Mouse (Mus musculus) lung, adult 2 months (tissue): ENCODE results near the gene Gm49342. TPM values are rescaled to one million over a fixed set of nuclear protein-coding genes. Genes with fewer than 3 reads are reported as not detected.

ENCODE experiments used
- DNase-seq: peaks from one replicate; pipeline ENCODE4 v3.0.0; 2022
- H3K4me1 ChIP-seq: fragments of 200-500 bp; 2 replicates; pipeline ENCODE4 v1.6.1; 2011; ENCODE audit warnings: low read length; ENCODE audit not compliant: control insufficient read depth, insufficient read depth
- H3K4me3 ChIP-seq: fragments of 200-500 bp; replicated peaks from 2 replicates; pipeline ENCODE3; 2011; ENCODE audit warnings: low read depth, mild to moderate bottlenecking, control low read depth, low read length; ENCODE audit errors: extremely low read depth
- CTCF ChIP-seq: fragments of 200-500 bp; IDR thresholded peaks from 2 replicates; pipeline ENCODE4 v1.5.1; 2011; ENCODE audit warnings: mild to moderate bottlenecking, low read length, control low read depth; ENCODE audit not compliant: insufficient read depth
- POLR2A ChIP-seq: fragments of 200-500 bp; IDR thresholded peaks from 2 replicates; pipeline ENCODE4 v1.6.1; 2011; ENCODE audit warnings: low read depth, mild to moderate bottlenecking, control low read depth, low read length, borderline replicate concordance; ENCODE audit errors: extremely low read depth
- WGBS: fragments of 180-500 bp; shearing (Covaris S2); methylation state at CpG from one replicate; pipeline ENCODE4 v1.1.7; 2018; 5-methylcytosine and 5-hydroxymethylcytosine counted together
- polyA plus RNA-seq: library from polyadenylated mRNA; depleted of rRNA; stranded (reverse); fragments of >200 nt; gene quantifications from 2 replicates; pipeline ENCODE4 v1.2.3, GENCODE M21; 2012

Gene Gm49342
- polyA plus RNA-seq, 1 experiment = 46.2 TPM

- H3K4me1 ChIP-seq = peaks cover 6% of the 10 kb centered on the region; the same call in 1 of the 2 replicates
- TF ChIP-seq CTCF (no peak), POLR2A (no peak)
- 16% methylated on average over 2 of the region's 2 CpGs for WGBS
- DNase-seq = no peak
- H3K4me3 ChIP-seq = no peak overlapping the region
These were observed 36.9 kb downstream of the Gm49342 start for GRCm38 (mm10) chr14:50981207-50981606.

- TF ChIP-seq POLR2A = no peak
- TF ChIP-seq CTCF = no peak
- no peak for DNase-seq
- Histone ChIP-seq H3K4me1 (peaks cover 6% of the 10 kb centered on the region; the same call in 1 of the 2 replicates), H3K4me3 (no peak overlapping the region)
- 56% methylated on average over 5 of the region's 5 CpGs for WGBS
These were observed 37.5 kb downstream of the Gm49342 start for GRCm38 (mm10) chr14:50981837-50982236.

DNA sequence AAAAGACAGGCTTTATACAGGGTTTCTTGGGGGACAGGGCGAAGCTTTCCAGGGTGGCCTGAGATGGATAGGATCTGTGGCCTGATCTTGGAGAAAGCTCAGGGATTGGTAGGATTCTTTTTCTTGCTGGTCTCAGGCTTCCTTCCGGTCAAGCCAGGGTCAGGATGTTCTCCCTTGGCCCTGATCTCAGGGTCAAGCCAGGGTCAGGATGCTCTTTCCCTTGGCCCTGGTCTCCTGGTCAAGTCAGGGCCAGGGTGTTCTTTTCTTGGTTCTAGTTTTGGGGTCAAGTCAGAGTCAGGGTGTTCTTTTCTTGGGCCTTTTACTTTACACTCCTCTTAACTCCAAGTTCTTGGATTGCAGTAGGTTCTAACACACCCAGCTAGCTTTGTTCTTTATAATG lies 43.4 kb downstream of the Gm49342 start:
- TF ChIP-seq POLR2A (no peak), CTCF (no peak)
- 60% methylated on average over 2 of the region's 2 CpGs for WGBS
- Histone ChIP-seq H3K4me3 (no peak overlapping the region), H3K4me1 (no peaks in the 10 kb centered on the region)
- no peak for DNase-seq

DNA sequence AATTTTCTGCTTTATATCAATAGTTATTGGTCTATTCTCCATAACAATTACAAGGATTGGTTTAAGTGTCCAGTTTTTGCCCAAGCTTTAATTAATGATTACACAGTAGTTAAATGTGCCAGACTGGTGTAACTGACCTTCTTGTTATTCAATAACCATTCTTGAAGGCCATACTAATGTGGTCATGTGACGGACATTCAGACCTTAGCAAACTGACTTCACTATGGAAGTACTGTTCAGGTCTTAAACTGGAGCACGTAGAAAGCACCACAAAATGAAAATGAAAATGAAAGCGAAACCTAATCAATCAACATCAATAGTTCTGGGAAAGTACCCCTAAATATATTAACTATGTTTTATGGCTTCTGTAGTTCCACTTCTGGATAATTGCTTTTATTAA lies 46.7 kb downstream of the Gm49342 start:
- WGBS = 68% methylated on average over 3 of the region's 3 CpGs
- TF ChIP-seq POLR2A = no peak
- no peak for TF ChIP-seq CTCF
- H3K4me3 ChIP-seq = no peak overlapping the region
- no peak for DNase-seq
- peaks cover 3% of the 10 kb centered on the region; the same call in 1 of the 2 replicates for H3K4me1 ChIP-seq

GRCm38 (mm10) chr14:50997088-50997487 lies 52.8 kb downstream of the Gm49342 start:
- Histone ChIP-seq H3K4me1 (peaks cover 10% of the 10 kb centered on the region; the same call in 1 of the 2 replicates), H3K4me3 (no peak overlapping the region)
- no peak for DNase-seq
- WGBS = 46% methylated on average over 3 of the region's 3 CpGs
- TF ChIP-seq POLR2A (no peak), CTCF (no peak)

GRCm38 (mm10) chr14:50997999-50998666 lies 53.8 kb downstream of the Gm49342 start:
- TF ChIP-seq POLR2A (no peak), CTCF (no peak)
- Histone ChIP-seq H3K4me3 (no peak overlapping the region), H3K4me1 (peaks cover 10% of the 10 kb centered on the region; the same call in 1 of the 2 replicates)
- 43% methylated on average over 2 of the region's 2 CpGs for WGBS
- no peak for DNase-seq

- DNase-seq = no peak
- H3K4me3 ChIP-seq = no peak within 1 kb of the TSS
- H3K4me1 ChIP-seq = peaks cover 2% of the 10 kb centered on the region; the same call in 1 of the 2 replicates
- TF ChIP-seq POLR2A (no peak), CTCF (no peak)
- WGBS = 77% methylated on average over 8 of the region's 8 CpGs
These were observed 63.0 kb downstream of the Gm49342 start, which contains the start of gene Rnase10 for GRCm38 (mm10) chr14:51007152-51007801. Gene Rnase10 (plus strand): TSS chr14:51007751.

DNA sequence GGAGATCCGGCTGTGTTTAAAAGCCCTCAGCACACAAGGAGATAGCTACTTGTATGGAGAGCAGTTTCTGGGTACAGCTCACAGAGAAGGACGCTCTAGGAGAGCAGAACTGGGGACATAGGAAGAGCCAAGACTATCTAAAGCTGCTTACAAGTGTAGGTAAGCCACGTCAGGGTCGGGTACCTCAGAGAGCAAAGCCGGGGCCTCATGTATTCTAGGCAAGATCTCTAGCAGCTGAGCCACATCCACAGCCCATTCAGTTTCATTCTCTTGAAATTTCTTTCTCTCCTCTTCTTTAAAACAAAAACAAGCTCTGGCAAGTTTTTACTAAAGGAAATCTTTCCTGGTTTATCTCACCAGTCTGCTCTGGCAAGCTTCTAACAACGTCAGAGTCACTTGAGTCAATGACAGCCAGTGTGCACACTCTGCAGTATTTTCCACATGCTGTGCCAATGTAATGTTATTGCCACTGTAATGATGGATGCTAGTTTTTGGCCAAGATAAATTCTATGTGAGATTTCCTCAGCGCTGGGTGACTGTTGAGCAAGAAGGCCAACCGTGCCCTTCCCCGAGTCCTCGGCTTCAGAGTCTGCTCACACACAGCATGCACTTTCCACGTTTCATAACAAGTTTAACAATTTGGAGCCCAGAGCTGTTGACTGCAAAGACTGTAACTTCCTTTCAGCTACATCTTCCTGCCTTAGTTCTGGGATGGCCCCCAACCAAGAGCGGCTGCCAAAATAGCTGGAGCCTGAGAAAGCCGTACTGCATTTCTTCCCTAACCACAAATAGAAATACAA lies 63.8 kb downstream of the Gm49342 start:
- Histone ChIP-seq H3K4me1 (peaks cover 2% of the 10 kb centered on the region; the same call in 1 of the 2 replicates), H3K4me3 (no peak overlapping the region)
- 32% methylated on average over 13 of the region's 13 CpGs for WGBS
- TF ChIP-seq POLR2A (no peak), CTCF (no peak)
- peak; percentile 20 for DNase-seq

DNA sequence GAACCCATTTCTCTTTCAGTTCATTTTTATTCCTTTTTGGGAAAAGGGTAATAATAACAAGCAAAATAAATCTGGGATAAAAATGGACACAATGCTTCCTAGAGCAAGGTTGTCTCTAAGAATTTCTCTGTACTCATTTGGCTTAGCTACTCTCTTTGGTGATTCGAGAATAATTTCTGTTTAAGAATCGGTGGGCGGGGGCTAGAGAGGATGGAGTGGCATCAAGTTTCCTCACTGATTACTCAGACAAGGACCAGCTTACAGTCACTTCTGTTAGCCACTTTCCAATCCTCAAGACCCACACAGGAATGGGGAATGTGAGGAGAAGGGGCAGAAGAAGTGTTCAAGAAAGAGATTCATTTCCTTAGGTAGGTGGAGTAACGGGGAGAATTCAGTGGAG lies 64.5 kb downstream of the Gm49342 start:
- TF ChIP-seq CTCF = no peak
- H3K4me1 ChIP-seq = peaks cover 2% of the 10 kb centered on the region; the same call in 1 of the 2 replicates
- WGBS = 53% methylated on average over 4 of the region's 4 CpGs
- H3K4me3 ChIP-seq = no peak overlapping the region
- no peak for DNase-seq
